Mouse (Mus musculus) midbrain, embryonic 16.5 days (tissue): ENCODE results near the gene Trappc10. TPM values are rescaled to one million over a fixed set of nuclear protein-coding genes. Genes with fewer than 3 reads are reported as not detected.

Experiments used
- ATAC-seq: fragments of 200-750 bp; cut with Nextera tagmentation; 2 replicates; pipeline ENCODE4 v1.8.0; 2017; ENCODE audit warnings: moderate TSS enrichment
- H3K27ac ChIP-seq: fragments of 300-500 bp; sonication (generic); 2 replicates; pipeline ENCODE4 v1.5.1; 2014; ENCODE audit warnings: mild to moderate bottlenecking, low read length, mixed read lengths
- H3K27me3 ChIP-seq: fragments of 300-500 bp; sonication (generic); 2 replicates; pipeline ENCODE4 v1.6.1; 2014; ENCODE audit warnings: low read depth, low read length, mixed read lengths; ENCODE audit not compliant: control insufficient read depth, insufficient read depth
- H3K36me3 ChIP-seq: fragments of 300-500 bp; sonication (generic); 2 replicates; pipeline ENCODE4 v1.6.1; 2014; ENCODE audit warnings: mild to moderate bottlenecking, low read length, moderate library complexity, mixed read lengths; ENCODE audit not compliant: control insufficient read depth, insufficient read depth
- H3K4me1 ChIP-seq: fragments of 300-500 bp; sonication (generic); 2 replicates; pipeline ENCODE4 v1.6.1; 2014; ENCODE audit warnings: mild to moderate bottlenecking, low read length, mixed read lengths; ENCODE audit not compliant: control insufficient read depth, insufficient read depth
- H3K4me2 ChIP-seq: fragments of 300-500 bp; sonication (generic); 2 replicates; pipeline ENCODE4 v1.6.1; 2014; ENCODE audit warnings: mild to moderate bottlenecking, low read length, mixed read lengths
- H3K4me3 ChIP-seq: fragments of 300-500 bp; sonication (generic); 2 replicates; pipeline ENCODE4 v1.5.1; 2014; ENCODE audit warnings: low read depth, mild to moderate bottlenecking, low read length, moderate library complexity, mixed read lengths
- H3K9ac ChIP-seq: fragments of 300-500 bp; sonication (generic); 2 replicates; pipeline ENCODE4 v1.6.1; 2014; ENCODE audit warnings: low read depth, low read length, mixed read lengths
- H3K9me3 ChIP-seq: fragments of 300-500 bp; sonication (generic); replicated peaks from 2 replicates; pipeline ENCODE4 v1.6.1; 2014; ENCODE audit warnings: mild to moderate bottlenecking, low read length, mixed read lengths; ENCODE audit not compliant: control insufficient read depth, poor library complexity, severe bottlenecking
- WGBS: fragments of 180-500 bp; shearing (Covaris S2); extraction: QIAGEN DNeasy Blood & Tissue Kit; methylation state at CpG from one replicate; pipeline ENCODE4 v1.1.7; 2014; 5-methylcytosine and 5-hydroxymethylcytosine counted together
- polyA plus RNA-seq: library from polyadenylated mRNA; unstranded; fragments of >200 nt; fragmentation: Nextera tagmentation; extraction: Ambion mirVana; gene quantifications from 2 replicates; pipeline ENCODE4 v1.2.1, GENCODE M21; 2015

The Trappc10 gene
- polyA plus RNA-seq, 1 experiment from 2014 or later: 22.4 TPM

- H3K4me3 ChIP-seq: no peak overlapping the region
- no peaks in the 10 kb centered on the region for H3K27me3 ChIP-seq
- H3K9ac ChIP-seq: no peak overlapping the region
- H3K27ac ChIP-seq: no peak overlapping the region
- H3K9me3 ChIP-seq: no peaks in the 10 kb centered on the region
- no peak for ATAC-seq
- peaks cover 8% of the 10 kb centered on the region for H3K4me1 ChIP-seq
- H3K36me3 ChIP-seq: peaks cover 28% of the 10 kb centered on the region
- H3K4me2 ChIP-seq: no peak overlapping the region
- 96% methylated on average over 9 of the region's 9 CpGs for WGBS
Measured at GRCm38 (mm10) chr10:78163241-78163640, 81.2 kb downstream of the Trappc10 start.

- Histone ChIP-seq H3K4me1 (peaks cover 7% of the 10 kb centered on the region), H3K4me2 (no peak overlapping the region), H3K9me3 (no peaks in the 10 kb centered on the region), H3K27me3 (no peaks in the 10 kb centered on the region), H3K4me3 (no peak overlapping the region), H3K9ac (no peak overlapping the region), H3K27ac (no peak overlapping the region), H3K36me3 (peaks cover 28% of the 10 kb centered on the region)
- WGBS: 96% methylated on average over 12 of the region's 12 CpGs
- ATAC-seq: no peak
Measured at GRCm38 (mm10) chr10:78162646-78163045, 81.8 kb downstream of the Trappc10 start.

GRCm38 (mm10) chr10:78161096-78161495 is 83.3 kb downstream of the Trappc10 start:
- no peak overlapping the region for H3K4me3 ChIP-seq
- H3K27me3 ChIP-seq: no peaks in the 10 kb centered on the region
- H3K4me1 ChIP-seq: peaks cover 7% of the 10 kb centered on the region
- H3K27ac ChIP-seq: no peak overlapping the region
- ATAC-seq: no peak
- H3K4me2 ChIP-seq: no peak overlapping the region
- no peak overlapping the region for H3K9ac ChIP-seq
- H3K9me3 ChIP-seq: no peaks in the 10 kb centered on the region
- WGBS: 87% methylated on average over 8 of the region's 8 CpGs
- peaks cover 23% of the 10 kb centered on the region; the same call in 1 of the 2 replicates for H3K36me3 ChIP-seq

GRCm38 (mm10) chr10:78160369-78161095 is 83.9 kb downstream of the Trappc10 start:
- Histone ChIP-seq H3K36me3 (peaks cover 17% of the 10 kb centered on the region; the same call in 1 of the 2 replicates), H3K27me3 (no peaks in the 10 kb centered on the region), H3K4me1 (peaks cover 7% of the 10 kb centered on the region), H3K9ac (no peak overlapping the region), H3K4me2 (no peak overlapping the region), H3K9me3 (no peaks in the 10 kb centered on the region), H3K27ac (no peak overlapping the region), H3K4me3 (no peak overlapping the region)
- WGBS: 87% methylated on average over 16 of the region's 16 CpGs
- peak; percentile 13; the same call in 1 of the 2 replicates for ATAC-seq

- H3K27me3 ChIP-seq: no peaks in the 10 kb centered on the region
- H3K36me3 ChIP-seq: peaks cover 14% of the 10 kb centered on the region; the same call in 1 of the 2 replicates
- 3% methylated on average over 7 of the region's 7 CpGs for WGBS
- H3K27ac ChIP-seq: no peak overlapping the region
- H3K4me1 ChIP-seq: peaks cover 7% of the 10 kb centered on the region
- no peak overlapping the region for H3K4me3 ChIP-seq
- peak overlapping the region; percentile 33; the same call in 1 of the 2 replicates for H3K9ac ChIP-seq
- H3K4me2 ChIP-seq: peak overlapping the region; percentile 57
- ATAC-seq: peak; percentile 85
- H3K9me3 ChIP-seq: no peaks in the 10 kb centered on the region
Measured at GRCm38 (mm10) chr10:78159906-78160305, 84.5 kb downstream of the Trappc10 start.

GRCm38 (mm10) chr10:78159252-78159878 is 85.1 kb downstream of the Trappc10 start:
- ATAC-seq: peak; percentile 32
- 0 out of 2 replicates have a peak, but pooled peaks cover 10% of the 10 kb centered on the region for H3K36me3 ChIP-seq
- peak overlapping the region; percentile 33; the same call in 1 of the 2 replicates for H3K9ac ChIP-seq

GRCm38 (mm10) chr10:78158041-78158440 is 86.4 kb downstream of the Trappc10 start:
- H3K4me2 ChIP-seq: no peak overlapping the region
- H3K4me3 ChIP-seq: no peak overlapping the region
- no peaks in the 10 kb centered on the region for H3K27me3 ChIP-seq
- H3K4me1 ChIP-seq: peaks cover 7% of the 10 kb centered on the region
- no peaks in the 10 kb centered on the region for H3K9me3 ChIP-seq
- no peak overlapping the region for H3K27ac ChIP-seq
- WGBS: 86% methylated on average over 15 of the region's 15 CpGs
- 0 out of 2 replicates have a peak, but pooled peaks cover 8% of the 10 kb centered on the region for H3K36me3 ChIP-seq
- H3K9ac ChIP-seq: no peak overlapping the region
- no peak for ATAC-seq

More at GRCm38 (mm10) chr10:78159252-78159878, 85.1 kb downstream of the Trappc10 start:
- 17% methylated on average over 17 of the region's 17 CpGs for WGBS
- peaks cover 7% of the 10 kb centered on the region for H3K4me1 ChIP-seq
- peak overlapping the region; percentile 57 for H3K4me2 ChIP-seq
- H3K4me3 ChIP-seq: no peak overlapping the region
- H3K9me3 ChIP-seq: no peaks in the 10 kb centered on the region
- H3K27ac ChIP-seq: no peak overlapping the region
- no peaks in the 10 kb centered on the region for H3K27me3 ChIP-seq

GRCm38 (mm10) chr10:78156926-78157325 is 87.5 kb downstream of the Trappc10 start:
- WGBS: 82% methylated on average over 6 of the region's 6 CpGs
- no peak for ATAC-seq

More at GRCm38 (mm10) chr10:78156926-78157325, 87.5 kb downstream of the Trappc10 start:
- Histone ChIP-seq H3K9ac (no peak overlapping the region), H3K36me3 (0 out of 2 replicates have a peak, but pooled peaks cover 7% of the 10 kb centered on the region), H3K4me2 (no peak overlapping the region), H3K27me3 (no peaks in the 10 kb centered on the region), H3K4me1 (peaks cover 7% of the 10 kb centered on the region), H3K27ac (no peak overlapping the region), H3K4me3 (no peak overlapping the region), H3K9me3 (no peaks in the 10 kb centered on the region)
